Mouse (Mus musculus): ENCODE data around the gene Acsf3. TPM values are rescaled to one million over a fixed set of nuclear protein-coding genes. Genes with fewer than 3 reads are reported as not detected.
A peak's percentile ranks its signal among the peaks of the same experiment; 100 is the strongest.

The Acsf3 gene
- polyA plus RNA-seq, 1 experiment from 2014 or later: 31.4 TPM

DNA sequence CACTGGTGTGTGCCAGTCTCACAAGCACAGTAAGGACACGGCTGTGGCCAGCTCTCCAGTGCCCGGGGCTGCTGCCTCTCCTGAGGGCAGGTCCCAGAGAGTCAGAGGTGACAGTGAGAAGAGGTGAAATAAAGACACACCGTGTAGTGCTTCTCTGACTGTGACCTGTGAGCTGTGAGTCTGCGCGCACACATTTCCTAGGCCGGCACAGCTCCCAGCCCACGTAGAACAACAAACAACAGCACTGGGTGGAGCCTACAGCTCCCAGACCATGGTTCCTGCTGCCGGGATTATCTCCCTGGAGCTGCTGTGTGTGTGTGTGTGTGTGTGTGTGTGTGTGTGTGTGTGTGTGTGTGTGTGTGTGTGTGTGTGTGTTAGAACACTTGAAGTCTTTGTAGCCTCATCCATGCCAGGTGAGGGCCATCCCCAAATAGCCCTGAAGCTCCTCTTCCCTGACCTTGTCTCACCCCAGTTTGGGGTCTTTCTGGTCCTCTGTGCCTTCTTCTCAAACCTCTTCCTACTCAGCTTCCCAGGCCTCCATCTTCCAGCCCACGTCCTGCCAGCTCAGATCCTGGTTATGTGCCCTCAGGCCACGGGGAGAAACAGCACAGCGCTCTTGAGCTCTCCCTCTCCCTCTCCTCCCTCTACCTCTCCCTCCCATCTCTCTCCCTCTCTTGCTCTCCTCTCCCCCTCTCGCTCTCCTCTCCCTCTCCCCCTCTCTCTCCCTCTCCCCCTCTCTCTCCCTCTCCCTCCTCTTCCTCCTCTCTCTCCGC lies 42.6 kb downstream of the Acsf3 start:
- Histone ChIP-seq H3K36me3 (ENCODE audit: control insufficient read depth, insufficient read depth, low read length) (0 out of 2 replicates have a peak, but pooled peaks cover 4% of the 10 kb centered on the region), H3K9ac (ENCODE audit: low read depth, low read length) (no peak overlapping the region), H3K27ac (ENCODE audit: low read length) (no peak overlapping the region), H3K9me3 (ENCODE audit: control insufficient read depth, low read length) (no peaks in the 10 kb centered on the region), H3K4me1 (ENCODE audit: control insufficient read depth, insufficient read depth, low read length) (no peaks in the 10 kb centered on the region), H3K4me3 (ENCODE audit: low read length) (no peak overlapping the region), H3K27me3 (replicated peaks; ENCODE audit: control insufficient read depth, insufficient read depth, low read length) (no peaks in the 10 kb centered on the region), H3K4me2 (ENCODE audit: low read depth, low read length) (no peak overlapping the region)
- no peak for ATAC-seq
- WGBS: 48% methylated on average over 13 of the region's 13 CpGs

DNA sequence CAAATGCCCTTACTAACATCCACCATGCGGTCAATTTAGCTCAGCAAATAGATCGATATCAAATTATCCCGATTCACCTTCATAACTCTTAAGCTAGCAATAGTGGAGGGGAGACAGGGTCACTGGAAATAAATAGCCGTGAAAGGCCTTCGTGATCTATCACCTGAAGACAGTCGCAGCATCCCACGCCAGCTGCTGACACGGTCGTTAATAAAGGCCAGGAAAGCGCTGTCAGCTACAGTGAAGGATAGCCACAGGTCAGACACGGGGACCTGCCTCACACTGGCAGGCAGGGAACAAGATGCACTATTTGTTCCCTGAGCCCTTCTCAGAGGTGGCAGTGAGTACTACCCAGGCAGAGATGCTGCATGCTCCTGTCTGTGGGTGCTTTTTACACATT lies 44.5 kb downstream of the Acsf3 start:
- Histone ChIP-seq H3K9me3 (ENCODE audit: control insufficient read depth, low read length) (no peaks in the 10 kb centered on the region), H3K27ac (ENCODE audit: low read length) (no peak overlapping the region), H3K4me3 (ENCODE audit: low read length) (no peak overlapping the region), H3K27me3 (replicated peaks; ENCODE audit: control insufficient read depth, insufficient read depth, low read length) (no peaks in the 10 kb centered on the region), H3K4me2 (ENCODE audit: low read depth, low read length) (no peak overlapping the region), H3K4me1 (ENCODE audit: control insufficient read depth, insufficient read depth, low read length) (no peaks in the 10 kb centered on the region), H3K36me3 (ENCODE audit: control insufficient read depth, insufficient read depth, low read length) (no peaks in the 10 kb centered on the region), H3K9ac (ENCODE audit: low read depth, low read length) (no peak overlapping the region)
- 53% methylated on average over 11 of the region's 11 CpGs for WGBS
- no peak for ATAC-seq

- Histone ChIP-seq H3K36me3 (ENCODE audit: control insufficient read depth, insufficient read depth, low read length) (no peaks in the 10 kb centered on the region), H3K9me3 (ENCODE audit: control insufficient read depth, low read length) (no peaks in the 10 kb centered on the region), H3K4me3 (ENCODE audit: low read length) (no peak overlapping the region), H3K4me1 (ENCODE audit: control insufficient read depth, insufficient read depth, low read length) (no peaks in the 10 kb centered on the region), H3K9ac (ENCODE audit: low read depth, low read length) (no peak overlapping the region), H3K4me2 (ENCODE audit: low read depth, low read length) (no peak overlapping the region), H3K27me3 (replicated peaks; ENCODE audit: control insufficient read depth, insufficient read depth, low read length) (no peaks in the 10 kb centered on the region), H3K27ac (ENCODE audit: low read length) (no peak overlapping the region)
- 50% methylated on average over 5 of the region's 5 CpGs for WGBS
- no peak for ATAC-seq
Measured at GRCm38 (mm10) chr8:122824571-122824970, 49.3 kb downstream of the Acsf3 start.

DNA sequence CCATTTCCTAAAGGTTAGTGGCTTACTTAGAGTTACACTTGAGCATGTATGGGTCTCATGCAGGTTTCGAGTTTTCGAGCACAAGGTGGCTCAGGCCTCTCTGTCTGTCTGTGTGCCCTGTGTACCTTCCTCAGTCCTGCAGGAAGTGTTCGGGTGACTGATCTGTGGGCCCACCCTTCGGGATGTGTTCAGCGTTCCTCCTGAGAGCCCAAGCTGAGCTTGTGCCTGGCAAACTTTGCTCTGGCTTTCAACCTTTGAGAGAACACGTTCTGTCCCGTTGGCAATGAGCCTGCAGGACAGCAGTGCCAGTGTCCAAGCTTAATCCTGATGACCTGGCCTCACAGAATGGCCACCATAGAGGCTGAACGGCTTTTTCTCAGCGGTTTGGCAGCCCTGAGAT lies 49.7 kb downstream of the Acsf3 start:
- Histone ChIP-seq H3K27me3 (replicated peaks; ENCODE audit: control insufficient read depth, insufficient read depth, low read length) (no peaks in the 10 kb centered on the region), H3K4me2 (ENCODE audit: low read depth, low read length) (no peak overlapping the region), H3K9ac (ENCODE audit: low read depth, low read length) (no peak overlapping the region), H3K4me1 (ENCODE audit: control insufficient read depth, insufficient read depth, low read length) (no peaks in the 10 kb centered on the region), H3K9me3 (ENCODE audit: control insufficient read depth, low read length) (no peaks in the 10 kb centered on the region), H3K27ac (ENCODE audit: low read length) (no peak overlapping the region), H3K36me3 (ENCODE audit: control insufficient read depth, insufficient read depth, low read length) (no peaks in the 10 kb centered on the region), H3K4me3 (ENCODE audit: low read length) (no peak overlapping the region)
- ATAC-seq: no peak
- 75% methylated on average over 9 of the region's 9 CpGs for WGBS

GRCm38 (mm10) chr8:122825408-122825807 lies 50.1 kb downstream of the Acsf3 start:
- H3K27ac ChIP-seq (ENCODE audit: low read length): no peak overlapping the region
- 78% methylated on average over 8 of the region's 8 CpGs for WGBS
- no peak overlapping the region for H3K9ac ChIP-seq (ENCODE audit: low read depth, low read length)
- H3K9me3 ChIP-seq (ENCODE audit: control insufficient read depth, low read length): no peaks in the 10 kb centered on the region
- no peak overlapping the region for H3K4me2 ChIP-seq (ENCODE audit: low read depth, low read length)
- no peak overlapping the region for H3K4me3 ChIP-seq (ENCODE audit: low read length)
- H3K27me3 ChIP-seq (replicated peaks; ENCODE audit: control insufficient read depth, insufficient read depth, low read length): no peaks in the 10 kb centered on the region
- H3K36me3 ChIP-seq (ENCODE audit: control insufficient read depth, insufficient read depth, low read length): no peaks in the 10 kb centered on the region
- ATAC-seq: no peak
- H3K4me1 ChIP-seq (ENCODE audit: control insufficient read depth, insufficient read depth, low read length): no peaks in the 10 kb centered on the region

DNA sequence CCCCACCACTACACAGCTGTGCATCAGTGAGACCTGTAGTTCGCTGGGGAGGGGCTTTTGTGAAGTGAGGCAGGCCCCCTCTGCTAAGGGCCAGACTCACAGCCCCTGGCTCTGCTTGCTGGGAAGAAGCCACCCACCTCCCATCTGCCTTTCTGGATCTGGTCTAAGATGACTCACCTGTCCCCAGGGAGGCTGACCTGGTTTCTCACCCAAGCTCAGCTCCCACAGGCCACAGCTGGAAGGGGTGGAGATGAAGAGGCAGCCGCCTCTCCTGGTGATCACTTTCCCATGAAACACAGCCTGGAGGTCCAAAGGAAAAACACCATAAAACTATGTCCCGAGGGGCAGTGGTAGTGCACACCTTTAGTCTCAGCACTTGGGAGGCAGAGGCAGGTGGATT lies 54.1 kb downstream of the Acsf3 start:
- no peaks in the 10 kb centered on the region for H3K4me1 ChIP-seq (ENCODE audit: control insufficient read depth, insufficient read depth, low read length)
- 83% methylated on average over 3 of the region's 3 CpGs for WGBS
- no peaks in the 10 kb centered on the region for H3K27me3 ChIP-seq (replicated peaks; ENCODE audit: control insufficient read depth, insufficient read depth, low read length)
- no peak overlapping the region for H3K9ac ChIP-seq (ENCODE audit: low read depth, low read length)
- H3K36me3 ChIP-seq (ENCODE audit: control insufficient read depth, insufficient read depth, low read length): no peaks in the 10 kb centered on the region
- no peak overlapping the region for H3K4me2 ChIP-seq (ENCODE audit: low read depth, low read length)
- no peak overlapping the region for H3K27ac ChIP-seq (ENCODE audit: low read length)
- H3K4me3 ChIP-seq (ENCODE audit: low read length): no peak overlapping the region
- no peaks in the 10 kb centered on the region for H3K9me3 ChIP-seq (ENCODE audit: control insufficient read depth, low read length)
- no peak for ATAC-seq

GRCm38 (mm10) chr8:122830349-122831061 lies 55.2 kb downstream of the Acsf3 start:
- Histone ChIP-seq H3K4me2 (ENCODE audit: low read depth, low read length) (no peak overlapping the region), H3K9ac (ENCODE audit: low read depth, low read length) (0 out of 2 replicates have a peak overlapping the region, but pooled peaks have one; percentile 11), H3K9me3 (ENCODE audit: control insufficient read depth, low read length) (no peaks in the 10 kb centered on the region), H3K27ac (ENCODE audit: low read length) (no peak overlapping the region), H3K4me1 (ENCODE audit: control insufficient read depth, insufficient read depth, low read length) (no peaks in the 10 kb centered on the region), H3K36me3 (ENCODE audit: control insufficient read depth, insufficient read depth, low read length) (no peaks in the 10 kb centered on the region), H3K4me3 (ENCODE audit: low read length) (no peak overlapping the region), H3K27me3 (replicated peaks; ENCODE audit: control insufficient read depth, insufficient read depth, low read length) (no peaks in the 10 kb centered on the region)
- WGBS: 42% methylated on average over 8 of the region's 8 CpGs
- ATAC-seq: peak; percentile 78

DNA sequence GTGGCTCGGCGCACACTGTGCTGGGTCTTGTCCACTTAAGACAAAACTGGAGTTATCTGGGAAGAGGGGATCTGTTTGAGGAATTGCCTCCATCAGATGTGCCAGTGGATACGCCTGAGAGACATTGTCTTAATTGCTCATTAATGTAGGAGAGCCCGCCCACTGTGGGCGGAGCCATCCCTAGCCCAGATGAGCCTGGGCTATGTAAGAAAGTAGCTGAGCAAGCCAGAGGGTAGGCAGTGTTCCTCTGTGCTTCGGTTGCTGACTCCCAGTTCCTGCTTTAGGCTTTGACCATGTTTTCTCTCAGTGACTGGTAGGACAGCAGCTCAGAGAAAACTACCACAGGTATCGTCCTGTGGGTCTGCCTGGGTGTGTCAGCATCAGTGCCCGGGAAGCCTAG lies 59.1 kb downstream of the Acsf3 start:
- WGBS: 88% methylated on average over 8 of the region's 8 CpGs
- Histone ChIP-seq H3K4me2 (ENCODE audit: low read depth, low read length) (no peak overlapping the region), H3K4me3 (ENCODE audit: low read length) (no peak overlapping the region), H3K27me3 (replicated peaks; ENCODE audit: control insufficient read depth, insufficient read depth, low read length) (no peaks in the 10 kb centered on the region), H3K27ac (ENCODE audit: low read length) (no peak overlapping the region), H3K9ac (ENCODE audit: low read depth, low read length) (no peak overlapping the region), H3K36me3 (ENCODE audit: control insufficient read depth, insufficient read depth, low read length) (no peaks in the 10 kb centered on the region), H3K4me1 (ENCODE audit: control insufficient read depth, insufficient read depth, low read length) (no peaks in the 10 kb centered on the region), H3K9me3 (ENCODE audit: control insufficient read depth, low read length) (no peaks in the 10 kb centered on the region)
- no peak for ATAC-seq

- Histone ChIP-seq H3K27ac (ENCODE audit: low read length) (no peak overlapping the region), H3K36me3 (ENCODE audit: control insufficient read depth, insufficient read depth, low read length) (no peaks in the 10 kb centered on the region), H3K9ac (ENCODE audit: low read depth, low read length) (no peak overlapping the region), H3K4me3 (ENCODE audit: low read length) (no peak overlapping the region), H3K9me3 (ENCODE audit: control insufficient read depth, low read length) (no peaks in the 10 kb centered on the region), H3K27me3 (replicated peaks; ENCODE audit: control insufficient read depth, insufficient read depth, low read length) (no peaks in the 10 kb centered on the region), H3K4me2 (ENCODE audit: low read depth, low read length) (no peak overlapping the region), H3K4me1 (ENCODE audit: control insufficient read depth, insufficient read depth, low read length) (no peaks in the 10 kb centered on the region)
- ATAC-seq: peak; percentile 54; the same call in 1 of the 2 replicates
- 36% methylated on average over 8 of the region's 8 CpGs for WGBS
Measured at GRCm38 (mm10) chr8:122834971-122835370, 59.7 kb downstream of the Acsf3 start.
